Mouse (Mus musculus): Measurements from ENCODE around the gene Neurog3.

- no peak for TF ChIP-seq CTCF (IDR thresholded peaks at IDR 0.05)
- TF ChIP-seq POLR2A (IDR thresholded peaks at IDR 0.05; ENCODE audit: insufficient read depth, low read depth, low read length), result no peak
These were observed 46.8 kb upstream of the Neurog3 start for GRCm38 (mm10) chr10:62086044-62086443.
